Mouse (Mus musculus) neural tube, embryonic 12.5 days (tissue): ENCODE data around the gene Dgcr6. TPM values are rescaled to one million over a fixed set of nuclear protein-coding genes. Genes with fewer than 3 reads are reported as not detected.

Experiments used
- ATAC-seq: fragments of 200-750 bp; cut with Nextera tagmentation; 2 replicates; pipeline ENCODE4 v1.8.0; 2017; ENCODE audit warnings: low read depth, mild to moderate bottlenecking, moderate TSS enrichment, moderate library complexity; ENCODE audit not compliant: low FRiP score
- H3K27ac ChIP-seq: fragments of 300-500 bp; sonication (generic); 2 replicates; pipeline ENCODE4 v1.5.1; 2016
- H3K27me3 ChIP-seq: fragments of 300-500 bp; sonication (generic); replicated peaks from 2 replicates; pipeline ENCODE4 v1.6.1; 2016; ENCODE audit warnings: mild to moderate bottlenecking
- H3K36me3 ChIP-seq: fragments of 300-500 bp; sonication (generic); 2 replicates; pipeline ENCODE4 v1.6.1; 2016; ENCODE audit warnings: mild to moderate bottlenecking
- H3K4me1 ChIP-seq: fragments of 300-500 bp; sonication (generic); 2 replicates; pipeline ENCODE4 v1.6.1; 2016
- H3K4me2 ChIP-seq: fragments of 300-500 bp; sonication (generic); replicated peaks from 2 replicates; pipeline ENCODE4 v1.6.1; 2016; ENCODE audit warnings: mild to moderate bottlenecking
- H3K4me3 ChIP-seq: fragments of 300-500 bp; sonication (generic); 2 replicates; pipeline ENCODE4 v1.5.1; 2016
- H3K9ac ChIP-seq: fragments of 300-500 bp; sonication (generic); 2 replicates; pipeline ENCODE4 v1.6.1; 2016; ENCODE audit warnings: mild to moderate bottlenecking
- H3K9me3 ChIP-seq: fragments of 300-500 bp; sonication (generic); 2 replicates; pipeline ENCODE4 v1.6.1; 2016; ENCODE audit warnings: mild to moderate bottlenecking
- WGBS: fragments of 180-500 bp; shearing (Covaris S2); methylation state at CpG from one replicate; pipeline ENCODE4 v1.1.7; 2016; 5-methylcytosine and 5-hydroxymethylcytosine counted together
- polyA plus RNA-seq: library from polyadenylated mRNA; unstranded; fragments of >200 nt; fragmentation: Nextera tagmentation; extraction: Ambion mirVana; gene quantifications from 2 replicates; pipeline ENCODE4 v1.2.1, GENCODE M21; 2016

The Dgcr6 gene
- polyA plus RNA-seq, 1 experiment from 2014 or later: 162 TPM

GRCm38 (mm10) chr16:18073259-18073962 lies 20.8 kb downstream of the Dgcr6 start:
- H3K27me3 ChIP-seq: no peaks in the 10 kb centered on the region
- H3K27ac ChIP-seq: no peak overlapping the region
- no peak overlapping the region for H3K4me2 ChIP-seq
- WGBS: 88% methylated on average over 9 of the region's 9 CpGs
- no peak overlapping the region for H3K4me3 ChIP-seq
- no peaks in the 10 kb centered on the region for H3K9me3 ChIP-seq
- H3K36me3 ChIP-seq: peaks cover 46% of the 10 kb centered on the region
- peaks cover 5% of the 10 kb centered on the region for H3K4me1 ChIP-seq
- ATAC-seq: no peak
- no peak overlapping the region for H3K9ac ChIP-seq

- H3K36me3 ChIP-seq: peaks cover 36% of the 10 kb centered on the region
- no peak for ATAC-seq
- no peaks in the 10 kb centered on the region for H3K27me3 ChIP-seq
- H3K4me1 ChIP-seq: no peaks in the 10 kb centered on the region
- H3K9me3 ChIP-seq: no peaks in the 10 kb centered on the region
- no peak overlapping the region for H3K9ac ChIP-seq
- H3K27ac ChIP-seq: no peak overlapping the region
- WGBS: 90% methylated on average over 5 of the region's 5 CpGs
- no peak overlapping the region for H3K4me3 ChIP-seq
- H3K4me2 ChIP-seq: no peak overlapping the region
These were observed 22.0 kb downstream of the Dgcr6 start for GRCm38 (mm10) chr16:18074611-18075010.

- ATAC-seq: no peak
- WGBS: 71% methylated on average over 3 of the region's 3 CpGs
- H3K9me3 ChIP-seq: no peaks in the 10 kb centered on the region
These were observed 22.5 kb downstream of the Dgcr6 start for GRCm38 (mm10) chr16:18075201-18075600.

GRCm38 (mm10) chr16:18078314-18079015 lies 25.8 kb downstream of the Dgcr6 start:
- Histone ChIP-seq H3K9me3 (no peaks in the 10 kb centered on the region), H3K4me3 (no peak overlapping the region), H3K4me2 (no peak overlapping the region), H3K36me3 (0 out of 2 replicates have a peak, but pooled peaks cover 4% of the 10 kb centered on the region), H3K27ac (no peak overlapping the region), H3K4me1 (no peaks in the 10 kb centered on the region), H3K9ac (no peak overlapping the region), H3K27me3 (no peaks in the 10 kb centered on the region)
- no peak for ATAC-seq
- WGBS: 88% methylated on average over 5 of the region's 5 CpGs

More at GRCm38 (mm10) chr16:18075201-18075600, 22.5 kb downstream of the Dgcr6 start:
- Histone ChIP-seq H3K4me3 (no peak overlapping the region), H3K9ac (no peak overlapping the region), H3K4me2 (no peak overlapping the region), H3K27me3 (no peaks in the 10 kb centered on the region), H3K4me1 (no peaks in the 10 kb centered on the region), H3K27ac (no peak overlapping the region), H3K36me3 (peaks cover 30% of the 10 kb centered on the region)

- H3K4me3 ChIP-seq: no peak overlapping the region
- no peak overlapping the region for H3K9ac ChIP-seq
- H3K9me3 ChIP-seq: no peaks in the 10 kb centered on the region
- no peak overlapping the region for H3K4me2 ChIP-seq
- 0 out of 2 replicates have a peak, but pooled peaks cover under 1% of the 10 kb centered on the region for H3K36me3 ChIP-seq
- H3K27ac ChIP-seq: no peak overlapping the region
- WGBS: 86% methylated on average over 2 of the region's 2 CpGs
- H3K4me1 ChIP-seq: no peaks in the 10 kb centered on the region
- ATAC-seq: no peak
- no peaks in the 10 kb centered on the region for H3K27me3 ChIP-seq
These were observed 26.6 kb downstream of the Dgcr6 start for GRCm38 (mm10) chr16:18079300-18079699.

- Histone ChIP-seq H3K4me1 (no peaks in the 10 kb centered on the region), H3K27me3 (no peaks in the 10 kb centered on the region), H3K4me3 (no peak overlapping the region), H3K36me3 (no peaks in the 10 kb centered on the region), H3K4me2 (no peak overlapping the region), H3K27ac (no peak overlapping the region), H3K9me3 (no peaks in the 10 kb centered on the region), H3K9ac (no peak overlapping the region)
- no peak for ATAC-seq
- 84% methylated on average over 7 of the region's 7 CpGs for WGBS
These were observed 27.5 kb downstream of the Dgcr6 start for GRCm38 (mm10) chr16:18080171-18080570.

- whole genome bisulfite sequencing: 82% methylated on average over 10 of the region's 10 CpGs
- no peak overlapping the region for H3K27ac ChIP-seq
- no peaks in the 10 kb centered on the region for H3K36me3 ChIP-seq
- no peaks in the 10 kb centered on the region for H3K4me1 ChIP-seq
- ATAC-seq: no peak
- no peaks in the 10 kb centered on the region for H3K9me3 ChIP-seq
- no peak overlapping the region for H3K4me3 ChIP-seq
- no peak overlapping the region for H3K4me2 ChIP-seq
- H3K27me3 ChIP-seq: no peaks in the 10 kb centered on the region
- no peak overlapping the region for H3K9ac ChIP-seq
These were observed 28.6 kb downstream of the Dgcr6 start for GRCm38 (mm10) chr16:18081149-18081827.

- no peak for ATAC-seq
- Histone ChIP-seq H3K27ac (no peak overlapping the region), H3K27me3 (peaks cover 2% of the 10 kb centered on the region; the same call in 1 of the 2 replicates), H3K9me3 (no peaks in the 10 kb centered on the region), H3K4me3 (no peak overlapping the region), H3K4me2 (no peak overlapping the region), H3K4me1 (no peaks in the 10 kb centered on the region), H3K9ac (no peak overlapping the region), H3K36me3 (no peaks in the 10 kb centered on the region)
- 81% methylated on average over 1 of the region's 1 CpGs for WGBS
These were observed 29.6 kb downstream of the Dgcr6 start for GRCm38 (mm10) chr16:18082291-18082690.

GRCm38 (mm10) chr16:18083231-18083951 lies 30.7 kb downstream of the Dgcr6 start:
- H3K4me1 ChIP-seq: peaks cover 6% of the 10 kb centered on the region
- H3K9me3 ChIP-seq: no peaks in the 10 kb centered on the region
- 89% methylated on average over 18 of the region's 18 CpGs for WGBS
- peaks cover 13% of the 10 kb centered on the region for H3K27me3 ChIP-seq
- H3K36me3 ChIP-seq: no peaks in the 10 kb centered on the region
- no peak overlapping the region for H3K27ac ChIP-seq
- no peak overlapping the region for H3K4me3 ChIP-seq
- no peak overlapping the region for H3K4me2 ChIP-seq
- ATAC-seq: no peak
- no peak overlapping the region for H3K9ac ChIP-seq

- peaks cover 10% of the 10 kb centered on the region for H3K4me1 ChIP-seq
- WGBS: 90% methylated on average over 7 of the region's 7 CpGs
- H3K36me3 ChIP-seq: no peaks in the 10 kb centered on the region
- H3K4me2 ChIP-seq: no peak overlapping the region
- no peak for ATAC-seq
- no peak overlapping the region for H3K4me3 ChIP-seq
- H3K9me3 ChIP-seq: no peaks in the 10 kb centered on the region
- H3K27me3 ChIP-seq: peaks cover 13% of the 10 kb centered on the region
- no peak overlapping the region for H3K27ac ChIP-seq
- H3K9ac ChIP-seq: no peak overlapping the region
These were observed 31.6 kb downstream of the Dgcr6 start for GRCm38 (mm10) chr16:18084262-18084661.

- H3K27me3 ChIP-seq: peaks cover 13% of the 10 kb centered on the region
- no peak for ATAC-seq
- H3K4me3 ChIP-seq: no peak overlapping the region
- H3K36me3 ChIP-seq: no peaks in the 10 kb centered on the region
- no peak overlapping the region for H3K4me2 ChIP-seq
- no peaks in the 10 kb centered on the region for H3K9me3 ChIP-seq
- 94% methylated on average over 5 of the region's 5 CpGs for WGBS
- H3K27ac ChIP-seq: no peak overlapping the region
- H3K4me1 ChIP-seq: peaks cover 10% of the 10 kb centered on the region
- H3K9ac ChIP-seq: no peak overlapping the region
These were observed 34.4 kb downstream of the Dgcr6 start for GRCm38 (mm10) chr16:18087101-18087500.

- H3K36me3 ChIP-seq: no peaks in the 10 kb centered on the region
- no peak overlapping the region for H3K4me3 ChIP-seq
- no peaks in the 10 kb centered on the region for H3K9me3 ChIP-seq
- no peaks in the 10 kb centered on the region for H3K27me3 ChIP-seq
- no peak overlapping the region for H3K9ac ChIP-seq
- no peaks in the 10 kb centered on the region for H3K4me1 ChIP-seq
- 65% methylated on average over 5 of the region's 5 CpGs for WGBS
- H3K4me2 ChIP-seq: no peak overlapping the region
- no peak overlapping the region for H3K27ac ChIP-seq
- no peak for ATAC-seq
These were observed 43.7 kb downstream of the Dgcr6 start for GRCm38 (mm10) chr16:18096348-18096747.
